Mouse (Mus musculus) spleen, adult 2 months (tissue): ENCODE measurements around the gene Pyurf.

Source experiments
- CTCF ChIP-seq: fragments of 200-500 bp; IDR thresholded peaks from 2 replicates; pipeline ENCODE4 v1.5.1; 2011; ENCODE audit warnings: mild to moderate bottlenecking, inconsistent platforms; ENCODE audit not compliant: insufficient read depth, insufficient read length, insufficient replicate concordance; ENCODE audit errors: extremely low read depth
- POLR2A ChIP-seq: fragments of 200-500 bp; IDR thresholded peaks from 2 replicates; pipeline ENCODE4 v1.6.1; 2011; ENCODE audit warnings: low read depth, low read length, inconsistent platforms

- TF ChIP-seq POLR2A (no peak), CTCF (no peak)
Measured at GRCm38 (mm10) chr6:57639531-57639930, 52.3 kb downstream of the Pyurf start.
